Mouse (Mus musculus) forebrain, embryonic 14.5 days (tissue): ENCODE data around the gene 2700081O15Rik. TPM values are rescaled to one million over a fixed set of nuclear protein-coding genes. Genes with fewer than 3 reads are reported as not detected.

Experiments used
- ATAC-seq: fragments of 200-750 bp; cut with Nextera tagmentation; 2 replicates; pipeline ENCODE4 v1.8.0; 2017; ENCODE audit warnings: mild to moderate bottlenecking, moderate library complexity
- DNase-seq: peaks from one replicate; pipeline ENCODE4 v3.0.0-alpha.2; 2015; ENCODE audit warnings: low spot score
- H3K27ac ChIP-seq: fragments of 300-500 bp; sonication (generic); 2 replicates; pipeline ENCODE4 v1.5.1; 2014; ENCODE audit warnings: low read depth, mild to moderate bottlenecking, control low read depth, low read length, moderate library complexity
- H3K27me3 ChIP-seq: fragments of 300-500 bp; sonication (generic); replicated peaks from 2 replicates; pipeline ENCODE4 v1.6.1; 2014; ENCODE audit warnings: low read length, control low read depth, mixed read lengths; ENCODE audit not compliant: control insufficient read depth, insufficient read depth
- H3K36me3 ChIP-seq: fragments of 300-500 bp; sonication (generic); 2 replicates; pipeline ENCODE4 v1.6.1; 2014; ENCODE audit warnings: low read length, control low read depth; ENCODE audit not compliant: control insufficient read depth, insufficient read depth
- H3K4me1 ChIP-seq: fragments of 300-500 bp; sonication (generic); 2 replicates; pipeline ENCODE4 v1.6.1; 2014; ENCODE audit warnings: antibody characterized with exemption, low read length, control low read depth; ENCODE audit not compliant: control insufficient read depth, insufficient read depth
- H3K4me2 ChIP-seq: fragments of 300-500 bp; sonication (generic); 2 replicates; pipeline ENCODE4 v1.6.1; 2014; ENCODE audit warnings: mild to moderate bottlenecking, control low read depth, low read length
- H3K4me3 ChIP-seq: fragments of 300-500 bp; sonication (generic); 2 replicates; pipeline ENCODE4 v1.5.1; 2014; ENCODE audit warnings: low read depth, low read length, control low read depth
- H3K9ac ChIP-seq: fragments of 300-500 bp; sonication (generic); 2 replicates; pipeline ENCODE4 v1.6.1; 2014; ENCODE audit warnings: mild to moderate bottlenecking, low read length, control low read depth, moderate library complexity
- H3K9me3 ChIP-seq: fragments of 300-500 bp; sonication (generic); replicated peaks from 2 replicates; pipeline ENCODE4 v1.6.1; 2016; ENCODE audit warnings: low read length, control low read depth, mixed read lengths; ENCODE audit not compliant: control insufficient read depth
- WGBS: fragments of 180-500 bp; shearing (Covaris S2); extraction: QIAGEN DNeasy Blood & Tissue Kit; methylation state at CpG from one replicate; pipeline ENCODE4 v1.1.7; 2014; 5-methylcytosine and 5-hydroxymethylcytosine counted together
- polyA plus RNA-seq: library from polyadenylated mRNA; unstranded; fragments of >200 nt; fragmentation: Nextera tagmentation; extraction: Ambion mirVana; gene quantifications from 2 replicates; pipeline ENCODE4 v1.2.1, GENCODE M21; 2014

Gene 2700081O15Rik
- polyA plus RNA-seq, 1 experiment from 2014 or later, result 24.7 TPM

DNA sequence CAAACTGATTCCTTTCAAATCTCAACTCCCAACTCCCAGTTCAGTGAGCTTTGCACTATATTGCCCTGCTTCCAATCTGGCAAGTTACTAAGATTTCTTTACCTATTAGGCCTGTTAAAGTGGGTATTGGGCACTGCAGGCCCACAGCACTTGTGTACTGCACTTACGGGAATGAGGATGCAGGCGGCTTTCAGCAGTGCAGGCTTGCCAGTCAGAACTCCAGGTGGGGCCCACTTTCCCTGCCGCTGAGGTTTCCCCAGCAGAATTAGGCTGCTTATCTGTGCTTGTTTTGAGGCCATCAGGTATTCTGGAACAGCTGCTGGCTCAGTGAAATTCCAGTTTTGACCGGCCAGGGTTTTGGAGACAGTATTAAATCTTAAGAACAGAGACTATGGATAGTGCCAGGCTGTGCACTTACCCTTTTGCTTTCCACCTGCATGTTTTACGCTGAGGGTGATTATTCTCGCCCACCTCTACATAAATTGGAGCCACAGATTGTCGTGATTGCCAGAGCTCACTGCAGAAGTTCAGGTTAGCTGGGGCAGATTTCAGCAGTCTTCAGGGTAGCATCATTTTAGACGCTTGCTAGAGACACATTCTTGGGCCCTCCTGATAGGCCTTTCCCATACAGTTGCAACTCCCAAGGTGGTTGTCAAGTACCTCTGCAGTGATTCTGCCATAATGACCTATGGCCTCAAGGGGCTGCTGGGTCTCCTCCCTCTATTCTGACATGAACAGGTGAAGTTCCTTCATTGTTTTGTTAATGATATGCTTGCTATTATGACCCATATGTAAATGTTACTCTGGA lies 7.4 kb downstream of the 2700081O15Rik start:
- ATAC-seq, result no peak
- Histone ChIP-seq H3K27ac (peak overlapping the region; percentile 65; the same call in 1 of the 2 replicates), H3K4me3 (no peak overlapping the region), H3K27me3 (no peaks in the 10 kb centered on the region), H3K36me3 (peaks cover 95% of the 10 kb centered on the region), H3K9me3 (no peaks in the 10 kb centered on the region), H3K4me2 (peak overlapping the region; percentile 60), H3K9ac (peak overlapping the region; percentile 79; the same call in 1 of the 2 replicates), H3K4me1 (peaks cover 44% of the 10 kb centered on the region)
- WGBS, result 59% methylated on average over 8 of the region's 8 CpGs
- no peak for DNase-seq

DNA sequence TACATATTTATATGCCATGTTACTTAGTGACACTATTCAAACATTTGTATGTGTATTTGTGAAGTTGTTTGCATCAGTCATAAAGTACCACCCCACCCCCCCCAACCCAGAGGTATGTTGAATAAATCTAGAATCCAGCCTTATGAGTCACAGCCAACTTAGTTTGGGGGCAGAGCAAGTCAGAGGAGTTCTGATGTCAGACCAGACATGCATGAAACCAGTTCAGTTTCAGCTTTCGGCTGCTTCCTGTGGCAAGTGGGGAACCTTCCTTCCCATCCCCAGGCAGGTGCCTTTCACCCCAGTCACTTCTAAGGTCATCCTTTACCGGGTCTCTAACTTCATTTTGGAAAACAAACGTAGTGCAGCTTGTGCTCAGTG lies 8.0 kb downstream of the 2700081O15Rik start:
- Histone ChIP-seq H3K9ac (no peak overlapping the region), H3K36me3 (peaks cover 95% of the 10 kb centered on the region), H3K4me1 (peaks cover 38% of the 10 kb centered on the region), H3K27ac (no peak overlapping the region), H3K27me3 (no peaks in the 10 kb centered on the region), H3K9me3 (no peaks in the 10 kb centered on the region), H3K4me2 (no peak overlapping the region), H3K4me3 (no peak overlapping the region)
- WGBS, result 57% methylated on average over 3 of the region's 3 CpGs
- ATAC-seq (no peak), DNase-seq (no peak)

- no peak overlapping the region for H3K4me2 ChIP-seq
- H3K9ac ChIP-seq, result no peak overlapping the region
- peak; percentile 33; the same call in 1 of the 2 replicates for ATAC-seq
- H3K4me1 ChIP-seq, result no peaks in the 10 kb centered on the region
- no peaks in the 10 kb centered on the region for H3K27me3 ChIP-seq
- no peaks in the 10 kb centered on the region for H3K9me3 ChIP-seq
- DNase-seq, result no peak
- H3K36me3 ChIP-seq, result peaks cover 56% of the 10 kb centered on the region
- no peak overlapping the region for H3K4me3 ChIP-seq
- no peak overlapping the region for H3K27ac ChIP-seq
- 93% methylated on average over 2 of the region's 2 CpGs for whole genome bisulfite sequencing
Measured at GRCm38 (mm10) chr19:7434887-7435286, 17.5 kb downstream of the 2700081O15Rik start.

DNA sequence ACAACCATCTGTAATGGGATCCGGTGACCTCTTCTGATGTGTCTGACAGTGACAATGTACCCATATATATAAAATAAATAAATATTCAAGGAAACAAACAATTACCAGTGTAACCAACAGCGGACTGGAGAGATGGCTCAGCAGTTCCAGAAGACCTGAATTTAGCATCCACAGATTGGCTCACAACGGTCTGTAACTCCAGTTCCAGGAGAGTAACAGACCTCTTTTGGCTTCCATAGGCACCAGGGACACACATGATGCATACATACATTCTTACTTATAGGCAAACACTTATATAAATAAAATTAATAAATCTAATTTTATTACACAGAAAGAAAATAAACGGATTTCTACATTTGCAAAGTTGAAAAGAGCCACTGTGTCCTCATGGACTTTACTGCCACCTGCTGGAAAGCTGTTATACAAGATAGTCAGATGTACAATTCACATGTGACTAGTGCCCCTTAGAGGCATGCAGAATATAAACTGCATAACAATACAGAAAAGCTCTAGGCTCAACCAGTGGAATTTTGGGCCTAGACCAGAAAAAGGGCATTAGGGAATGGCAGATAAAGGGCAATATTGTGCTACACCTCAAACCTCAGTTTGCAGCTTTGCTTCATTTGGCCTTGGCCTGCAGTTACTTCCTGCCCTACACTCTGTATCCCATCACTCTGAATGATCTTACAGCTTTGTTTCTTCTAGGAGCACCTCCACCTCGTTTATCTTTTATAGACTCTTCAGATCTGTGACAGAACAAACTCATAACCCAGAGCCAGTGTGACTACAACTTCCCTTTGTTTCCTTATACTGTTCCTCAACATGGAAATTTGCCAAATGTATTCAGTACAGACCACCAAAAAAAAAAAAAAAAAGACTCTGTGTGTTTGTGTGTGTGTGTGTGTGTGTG lies 18.9 kb downstream of the 2700081O15Rik start:
- H3K27ac ChIP-seq, result peak overlapping the region; percentile 48; the same call in 1 of the 2 replicates
- H3K4me3 ChIP-seq, result no peak overlapping the region
- H3K9ac ChIP-seq, result no peak overlapping the region
- ATAC-seq (peak; percentile 77), DNase-seq (peak; percentile 89)
- H3K9me3 ChIP-seq, result no peaks in the 10 kb centered on the region
- H3K4me2 ChIP-seq, result no peak overlapping the region
- 68% methylated on average over 5 of the region's 5 CpGs for WGBS
- H3K4me1 ChIP-seq, result no peaks in the 10 kb centered on the region
- no peaks in the 10 kb centered on the region for H3K27me3 ChIP-seq
- H3K36me3 ChIP-seq, result peaks cover 43% of the 10 kb centered on the region

- H3K27ac ChIP-seq, result no peak overlapping the region
- H3K36me3 ChIP-seq, result peaks cover 23% of the 10 kb centered on the region
- ATAC-seq, result no peak
- no peak overlapping the region for H3K9ac ChIP-seq
- no peak for DNase-seq
- H3K27me3 ChIP-seq, result no peaks in the 10 kb centered on the region
- H3K4me3 ChIP-seq, result no peak overlapping the region
- no peaks in the 10 kb centered on the region for H3K4me1 ChIP-seq
- no peak overlapping the region for H3K4me2 ChIP-seq
- H3K9me3 ChIP-seq, result no peaks in the 10 kb centered on the region
Measured at GRCm38 (mm10) chr19:7438295-7438694, 20.9 kb downstream of the 2700081O15Rik start.

- no peak overlapping the region for H3K9ac ChIP-seq
- DNase-seq (peak; percentile 83), ATAC-seq (peak; percentile 57; the same call in 1 of the 2 replicates)
- no peaks in the 10 kb centered on the region for H3K4me1 ChIP-seq
- peaks cover 15% of the 10 kb centered on the region for H3K36me3 ChIP-seq
- 65% methylated on average over 14 of the region's 14 CpGs for WGBS
- no peak overlapping the region for H3K27ac ChIP-seq
- no peak overlapping the region for H3K4me2 ChIP-seq
- no peaks in the 10 kb centered on the region for H3K9me3 ChIP-seq
- no peak overlapping the region for H3K4me3 ChIP-seq
- no peaks in the 10 kb centered on the region for H3K27me3 ChIP-seq
Measured at GRCm38 (mm10) chr19:7441493-7441892, 24.1 kb downstream of the 2700081O15Rik start.

GRCm38 (mm10) chr19:7445105-7445504 lies 27.7 kb downstream of the 2700081O15Rik start:
- no peak overlapping the region for H3K9ac ChIP-seq
- DNase-seq, result no peak
- H3K4me1 ChIP-seq, result no peaks in the 10 kb centered on the region
- WGBS, result 95% methylated on average over 2 of the region's 2 CpGs
- no peak overlapping the region for H3K4me2 ChIP-seq
- H3K27ac ChIP-seq, result no peak overlapping the region
- no peak overlapping the region for H3K4me3 ChIP-seq
- no peak for ATAC-seq
- H3K27me3 ChIP-seq, result no peaks in the 10 kb centered on the region
- peaks cover 20% of the 10 kb centered on the region for H3K36me3 ChIP-seq
- H3K9me3 ChIP-seq, result no peaks in the 10 kb centered on the region

GRCm38 (mm10) chr19:7445596-7445995 lies 28.2 kb downstream of the 2700081O15Rik start:
- WGBS, result 90% methylated on average over 1 of the region's 1 CpGs
- no peak for ATAC-seq
- DNase-seq, result no peak
- Histone ChIP-seq H3K9me3 (no peaks in the 10 kb centered on the region), H3K27me3 (no peaks in the 10 kb centered on the region), H3K27ac (no peak overlapping the region), H3K4me3 (no peak overlapping the region), H3K4me1 (no peaks in the 10 kb centered on the region), H3K4me2 (no peak overlapping the region), H3K36me3 (peaks cover 23% of the 10 kb centered on the region), H3K9ac (no peak overlapping the region)
